Mouse (Mus musculus) midbrain, embryonic 10.5 days (tissue): Measurements from ENCODE around the gene Alg13. TPM values are rescaled to one million over a fixed set of nuclear protein-coding genes. Genes with fewer than 3 reads are reported as not detected.
A peak's percentile ranks its signal among the peaks of the same experiment; 100 is the strongest.

ENCODE experiments used
- DNase-seq: peaks from one replicate; pipeline ENCODE4 v3.0.0-alpha.2; 2017; ENCODE audit warnings: low spot score
- H3K27ac ChIP-seq: fragments of 300-500 bp; sonication (generic); replicated peaks from 2 replicates; pipeline ENCODE4 v1.5.1; 2016; ENCODE audit warnings: mild to moderate bottlenecking
- H3K27me3 ChIP-seq: fragments of 300-500 bp; sonication (generic); 2 replicates; pipeline ENCODE4 v1.6.1; 2016; ENCODE audit warnings: low read depth, mild to moderate bottlenecking; ENCODE audit not compliant: poor library complexity, severe bottlenecking
- H3K36me3 ChIP-seq: fragments of 300-500 bp; sonication (generic); 2 replicates; pipeline ENCODE4 v1.6.1; 2016; ENCODE audit warnings: mild to moderate bottlenecking, moderate library complexity
- H3K4me1 ChIP-seq: fragments of 300-500 bp; sonication (generic); 2 replicates; pipeline ENCODE4 v1.6.1; 2016
- H3K4me3 ChIP-seq: fragments of 300-500 bp; sonication (generic); 2 replicates; pipeline ENCODE4 v1.5.1; 2016; ENCODE audit warnings: mild to moderate bottlenecking, moderate library complexity
- H3K9me3 ChIP-seq: fragments of 300-500 bp; sonication (generic); replicated peaks from 2 replicates; pipeline ENCODE4 v1.6.1; 2016; ENCODE audit warnings: mild to moderate bottlenecking
- WGBS: fragments of 180-500 bp; shearing (Covaris S2); methylation state at CpG from one replicate; pipeline ENCODE4 v1.1.7; 2016; 5-methylcytosine and 5-hydroxymethylcytosine counted together
- microRNA-seq: library from miRNA; unstranded; fragments of <30 nt; microRNA quantifications from one replicate; pipeline ENCODE4, GENCODE M21; 2017
- polyA plus RNA-seq: library from polyadenylated mRNA; unstranded; fragments of >200 nt; fragmentation: Nextera tagmentation; extraction: Ambion mirVana; gene quantifications from 2 replicates; pipeline ENCODE4 v1.2.1, GENCODE M21; 2016

The Alg13 gene
- polyA plus RNA-seq, 1 experiment from 2014 or later = 26.3 TPM

GRCm38 (mm10) chrX:144338355-144338754 is 20.8 kb downstream of the Alg13 start:
- DNase-seq = no peak
- Histone ChIP-seq H3K27me3 (no peaks in the 10 kb centered on the region), H3K9me3 (no peaks in the 10 kb centered on the region), H3K4me3 (no peak overlapping the region), H3K4me1 (no peaks in the 10 kb centered on the region), H3K36me3 (no peaks in the 10 kb centered on the region), H3K27ac (no peak overlapping the region)

GRCm38 (mm10) chrX:144374196-144374595 is 56.6 kb downstream of the Alg13 start:
- Histone ChIP-seq H3K36me3 (peaks cover 22% of the 10 kb centered on the region), H3K27ac (no peak overlapping the region), H3K4me3 (no peak overlapping the region), H3K4me1 (no peaks in the 10 kb centered on the region), H3K27me3 (no peaks in the 10 kb centered on the region), H3K9me3 (no peaks in the 10 kb centered on the region)
- 81% methylated on average over 2 of the region's 2 CpGs for WGBS
- DNase-seq = no peak

GRCm38 (mm10) chrX:144403526-144403925 is 85.9 kb downstream of the Alg13 start:
- H3K27me3 ChIP-seq = 0 out of 2 replicates have a peak, but pooled peaks cover 6% of the 10 kb centered on the region

GRCm38 (mm10) chrX:144408036-144408435 is 90.4 kb downstream of the Alg13 start:
- no peak for DNase-seq
- no peak overlapping the region for H3K27ac ChIP-seq
- no peaks in the 10 kb centered on the region for H3K36me3 ChIP-seq
- no peaks in the 10 kb centered on the region for H3K4me1 ChIP-seq
- no peaks in the 10 kb centered on the region for H3K9me3 ChIP-seq
- WGBS = 85% methylated on average over 5 of the region's 5 CpGs
- no peaks in the 10 kb centered on the region for H3K27me3 ChIP-seq
- no peak overlapping the region for H3K4me3 ChIP-seq

More at GRCm38 (mm10) chrX:144403526-144403925, 85.9 kb downstream of the Alg13 start:
- Histone ChIP-seq H3K4me1 (no peaks in the 10 kb centered on the region), H3K27ac (no peak overlapping the region), H3K4me3 (no peak overlapping the region), H3K36me3 (no peaks in the 10 kb centered on the region), H3K9me3 (no peaks in the 10 kb centered on the region)
- 42% methylated on average over 7 of the region's 7 CpGs for WGBS
- DNase-seq = peak; percentile 41

GRCm38 (mm10) chrX:144420259-144420658 is 102.7 kb downstream of the Alg13 start:
- H3K9me3 ChIP-seq = no peaks in the 10 kb centered on the region
- 73% methylated on average over 1 of the region's 1 CpGs for WGBS
- no peak overlapping the region for H3K4me3 ChIP-seq
- no peak overlapping the region for H3K27ac ChIP-seq
- peaks cover 17% of the 10 kb centered on the region for H3K27me3 ChIP-seq
- H3K36me3 ChIP-seq = no peaks in the 10 kb centered on the region
- DNase-seq = no peak
- H3K4me1 ChIP-seq = no peaks in the 10 kb centered on the region

GRCm38 (mm10) chrX:144421091-144421490 is 103.5 kb downstream of the Alg13 start:
- Histone ChIP-seq H3K4me3 (no peak overlapping the region), H3K4me1 (no peaks in the 10 kb centered on the region), H3K27me3 (peaks cover 22% of the 10 kb centered on the region), H3K36me3 (no peaks in the 10 kb centered on the region), H3K9me3 (no peaks in the 10 kb centered on the region), H3K27ac (no peak overlapping the region)
- DNase-seq = no peak
- WGBS = 92% methylated on average over 1 of the region's 1 CpGs

GRCm38 (mm10) chrX:144423848-144424247 is 106.2 kb downstream of the Alg13 start:
- DNase-seq = no peak
- H3K27ac ChIP-seq = no peak overlapping the region
- no peaks in the 10 kb centered on the region for H3K9me3 ChIP-seq
- no peak overlapping the region for H3K4me3 ChIP-seq
- H3K27me3 ChIP-seq = peaks cover 21% of the 10 kb centered on the region
- no peaks in the 10 kb centered on the region for H3K4me1 ChIP-seq
- no peaks in the 10 kb centered on the region for H3K36me3 ChIP-seq
- whole genome bisulfite sequencing = 85% methylated on average over 3 of the region's 3 CpGs

Small RNA genes within 50 kb of the gene (microRNA-seq; reads per million reads assigned to microRNA genes)
- not detected for gene Mir680-2

Other genes with a start within 250 kb of the Alg13 start
- gene A730046J19Rik, start 164.1 kb upstream of the Alg13 start, polyA plus RNA-seq = 0.07 and 0.10 TPM in 2 replicates
- not detected in 2 replicates for gene Trpc5os, start 138.8 kb downstream of the Alg13 start, polyA plus RNA-seq